Mouse (Mus musculus) CH12.LX (cell line): ENCODE measurements around the gene Rcan3. TPM values are rescaled to one million over a fixed set of nuclear protein-coding genes. Genes with fewer than 3 reads are reported as not detected.

Source experiments
- DNase-seq: peaks from one replicate; pipeline ENCODE4 v3.0.0-alpha.2; 2013; ENCODE audit errors: extremely low read depth
- H3K27ac ChIP-seq: 2 replicates; pipeline ENCODE4 v1.5.1; 2012; ENCODE audit warnings: low read depth, mild to moderate bottlenecking, control low read depth, moderate library complexity; ENCODE audit not compliant: insufficient read depth
- H3K27me3 ChIP-seq: replicated peaks from 2 replicates; pipeline ENCODE3; 2012; ENCODE audit warnings: inconsistent platforms
- H3K36me3 ChIP-seq, 2 experiments: replicated peaks in 1 of 2; 2 replicates each; pipeline versions ENCODE3 to v1.6.1; 2012; ENCODE audit warnings: inconsistent platforms in 1 of 2, low read length in 1 of 2, mild to moderate bottlenecking in 1 of 2, mixed read lengths in 1 of 2, moderate library complexity in 1 of 2; ENCODE audit not compliant: control insufficient read depth in 1 of 2, insufficient read depth in 1 of 2
- H3K4me1 ChIP-seq, 2 experiments: 2 replicates each; pipeline ENCODE4 v1.6.1; 2012; ENCODE audit warnings: inconsistent platforms in 1 of 2, moderate library complexity in 1 of 2; ENCODE audit not compliant: insufficient read depth in 2 of 2, control insufficient read depth in 1 of 2
- H3K4me2 ChIP-seq: 2 replicates; pipeline ENCODE4 v1.6.1; 2012; ENCODE audit warnings: low read depth, mild to moderate bottlenecking, control low read depth; ENCODE audit not compliant: poor library complexity, insufficient read depth, severe bottlenecking
- H3K4me3 ChIP-seq, 3 experiments: fragments of 150-350 bp in 1 of 3; sonication (generic) in 1 of 3; replicated peaks in 1 of 3; 2 replicates each; pipeline versions ENCODE3 to v1.5.1; 2011 to 2012; ENCODE audit warnings: low read depth in 2 of 3, low read length in 2 of 3, mild to moderate bottlenecking in 2 of 3, moderate library complexity in 2 of 3, control low read depth in 1 of 3, improper control_type of control experiment in 1 of 3, inconsistent platforms in 1 of 3, mixed read lengths in 1 of 3; ENCODE audit not compliant: poor library complexity in 1 of 3
- H3K79me2 ChIP-seq: replicated peaks from 2 replicates; pipeline ENCODE4 v1.6.1; 2012; ENCODE audit warnings: mild to moderate bottlenecking, moderate library complexity; ENCODE audit not compliant: control insufficient read depth, poor library complexity, insufficient read depth, severe bottlenecking; ENCODE audit errors: extremely low read depth
- H3K9ac ChIP-seq: 2 replicates; pipeline ENCODE4 v1.6.1; 2012; ENCODE audit warnings: low read depth, mild to moderate bottlenecking, control low read depth, moderate library complexity; ENCODE audit not compliant: insufficient read depth
- H3K9me3 ChIP-seq: replicated peaks from 2 replicates; pipeline ENCODE3; 2012; ENCODE audit warnings: low read length, inconsistent platforms, mixed read lengths
- CHD2 ChIP-seq: IDR thresholded peaks from 2 replicates; pipeline ENCODE4 v1.6.1; 2011; ENCODE audit warnings: low read length, improper control_type of control experiment
- CTCF ChIP-seq, 2 experiments: IDR thresholded peaks in 1 of 2; conservative IDR thresholded peaks in 1 of 2; 2 replicates each; pipeline ENCODE4 v1.5.1; 2011 to 2012; ENCODE audit warnings: low read depth in 2 of 2, low read length in 2 of 2, improper control_type of control experiment in 1 of 2, inconsistent platforms in 1 of 2, mild to moderate bottlenecking in 1 of 2, moderate library complexity in 1 of 2
- E2F4 ChIP-seq: IDR thresholded peaks from 2 replicates; pipeline ENCODE4 v1.6.1; 2011; ENCODE audit warnings: low read depth, low read length, improper control_type of control experiment; ENCODE audit not compliant: insufficient replicate concordance
- ELF1 ChIP-seq: IDR thresholded peaks from 2 replicates; pipeline ENCODE4 v1.6.1; 2014; ENCODE audit warnings: low read depth, mild to moderate bottlenecking, inconsistent platforms, low read length, improper control_type of control experiment
- ETS1 ChIP-seq: conservative IDR thresholded peaks from 2 replicates; pipeline ENCODE4 v1.6.1; 2012; ENCODE audit warnings: low read depth, mild to moderate bottlenecking, inconsistent platforms, low read length, improper control_type of control experiment, moderate library complexity
- HCFC1 ChIP-seq: IDR thresholded peaks from 2 replicates; pipeline ENCODE4 v1.6.1; 2012; ENCODE audit warnings: low read depth, mild to moderate bottlenecking, inconsistent platforms, low read length, improper control_type of control experiment
- JUND ChIP-seq: conservative IDR thresholded peaks from 2 replicates; pipeline ENCODE4 v1.6.1; 2011; ENCODE audit warnings: low read depth, low read length, improper control_type of control experiment
- KAT2A ChIP-seq: IDR thresholded peaks from 2 replicates; pipeline ENCODE4 v1.6.1; 2012; ENCODE audit warnings: low read length, improper control_type of control experiment, inconsistent platforms; ENCODE audit not compliant: insufficient replicate concordance
- MAX ChIP-seq: IDR thresholded peaks from 2 replicates; pipeline ENCODE4 v1.6.1; 2011; ENCODE audit warnings: low read length, improper control_type of control experiment
- NELFE ChIP-seq: IDR thresholded peaks from 2 replicates; pipeline ENCODE4 v1.6.1; 2011; ENCODE audit warnings: low read depth, low read length, improper control_type of control experiment
- NRF1 ChIP-seq: IDR thresholded peaks from 2 replicates; pipeline ENCODE4 v1.6.1; 2014; ENCODE audit warnings: low read depth, mild to moderate bottlenecking, inconsistent platforms, low read length, improper control_type of control experiment, moderate library complexity
- PAX5 ChIP-seq: IDR thresholded peaks from 2 replicates; pipeline ENCODE4 v1.6.1; 2012; ENCODE audit warnings: low read length, inconsistent platforms, mixed read lengths
- POLR2A ChIP-seq: IDR thresholded peaks from 2 replicates; pipeline ENCODE4 v1.6.1; 2011; ENCODE audit warnings: low read depth, mild to moderate bottlenecking, improper control_type of control experiment, low read length
- RAD21 ChIP-seq: IDR thresholded peaks from 2 replicates; pipeline ENCODE4 v1.6.1; 2011; ENCODE audit warnings: low read depth, mild to moderate bottlenecking, low read length, improper control_type of control experiment, moderate library complexity
- RCOR1 ChIP-seq: conservative IDR thresholded peaks from 2 replicates; pipeline ENCODE4 v1.6.1; 2012; ENCODE audit warnings: low read depth, mild to moderate bottlenecking, inconsistent platforms, low read length, improper control_type of control experiment
- SIN3A ChIP-seq: IDR thresholded peaks from 2 replicates; pipeline ENCODE4 v1.6.1; 2012; ENCODE audit warnings: low read length, improper control_type of control experiment, inconsistent platforms
- SMC3 ChIP-seq: IDR thresholded peaks from 2 replicates; pipeline ENCODE4 v1.6.1; 2011; ENCODE audit warnings: low read depth, low read length, improper control_type of control experiment
- TBP ChIP-seq: conservative IDR thresholded peaks from 2 replicates; pipeline ENCODE4 v1.6.1; 2011; ENCODE audit warnings: low read depth, low read length, improper control_type of control experiment
- UBTF ChIP-seq: IDR thresholded peaks from 2 replicates; pipeline ENCODE4 v1.6.1; 2012; ENCODE audit warnings: low read depth, mild to moderate bottlenecking, inconsistent platforms, low read length, improper control_type of control experiment, moderate library complexity
- USF2 ChIP-seq: conservative IDR thresholded peaks from 2 replicates; pipeline ENCODE4 v1.6.1; 2011; ENCODE audit warnings: low read depth, low read length, improper control_type of control experiment
- ZKSCAN1 ChIP-seq: IDR thresholded peaks from 2 replicates; pipeline ENCODE4 v1.6.1; 2012; ENCODE audit warnings: low read depth, inconsistent platforms, low read length, improper control_type of control experiment, borderline replicate concordance
- dilution Hi-C: fragments of 300-500 bp; cut with MboI; formaldehyde crosslinking; loops from 2 replicates; pipeline ENCODE4 v1.14.3; 2020; ENCODE audit warnings: low sequenced_read_pairs; ENCODE audit not compliant: extremely low pct_unique_long_range_greater_than_20kb, extremely low pct_ligation_motif_present
- in situ Hi-C: fragments of 300-500 bp; cut with MboI; formaldehyde crosslinking; loops from 3 replicates; pipeline ENCODE4 v1.14.3; 2019; ENCODE audit warnings: low sequenced_read_pairs, low pct_ligation_motif_present, low pct_unique_long_range_greater_than_20kb, mixed read lengths
- polyA plus RNA-seq: library from polyadenylated mRNA; unstranded; fragments of >175 nt; gene quantifications from 2 replicates; pipeline ENCODE4 v1.2.1, GENCODE M21; 2012; ENCODE audit warnings: low read depth; ENCODE audit not compliant: insufficient read length
- total RNA-seq, 2 experiments: library from RNA; depleted of rRNA; stranded (reverse); fragments of 300-350 nt in 1 of 2; fragments of >200 nt in 1 of 2; gene quantifications; 2 replicates each; pipeline ENCODE4 v1.2.3; 2012 to 2014

Rcan3 gene
- total and polyA plus RNA-seq, 3 experiments: 2.5 to 4.2 (median 3.0) TPM

- Histone ChIP-seq H3K79me2 (no peaks in the 10 kb centered on the region), H3K27me3 (peaks cover 3% of the 10 kb centered on the region), H3K27ac (no peak overlapping the region), H3K4me2 (no peak overlapping the region), H3K9ac (no peak overlapping the region), H3K9me3 (no peaks in the 10 kb centered on the region), H3K4me3 (no peak overlapping the region), H3K36me3 (no peaks in the 10 kb centered on the region), H3K4me1 (peaks cover 0 to 35% of the 10 kb centered on the region in 2 experiments; a peak in 2 of 4 replicates)
- DNase-seq: peak; percentile 32
- TF ChIP-seq KAT2A (no peak), ELF1 (0 out of 2 replicates have a peak, but pooled peaks have one; percentile 25)
- dilution Hi-C loops (no loop called here), in situ Hi-C loops (no loop called here)
Measured at GRCm38 (mm10) chr4:135437924-135438323, 4.3 kb upstream of the Rcan3 start.

GRCm38 (mm10) chr4:135436291-135436690 lies 2.6 kb upstream of the Rcan3 start:
- Histone ChIP-seq H3K36me3 (no peaks in the 10 kb centered on the region), H3K9ac (no peak overlapping the region), H3K27me3 (peaks cover 3% of the 10 kb centered on the region), H3K4me1 (peaks cover 0 to 36% of the 10 kb centered on the region in 2 experiments; a peak in 2 of 4 replicates), H3K27ac (no peak overlapping the region), H3K9me3 (no peaks in the 10 kb centered on the region), H3K79me2 (no peaks in the 10 kb centered on the region), H3K4me3 (no peak overlapping the region), H3K4me2 (no peak overlapping the region)
- no peak for DNase-seq
- in situ Hi-C loops (no loop called here), dilution Hi-C loops (no loop called here)
- TF ChIP-seq RCOR1: no peak
- TF ChIP-seq NRF1: no peak
- TF ChIP-seq E2F4: no peak
- no peak for TF ChIP-seq TBP
- no peak for TF ChIP-seq ZKSCAN1
- TF ChIP-seq JUND: no peak
- TF ChIP-seq USF2: no peak

- Histone ChIP-seq H3K4me2 (peak overlapping the region; percentile 58), H3K36me3 (no peaks in the 10 kb centered on the region), H3K27ac (no peak overlapping the region), H3K79me2 (no peaks in the 10 kb centered on the region), H3K4me3 (peak overlapping the region; percentile 53 to 57 (median 54)), H3K27me3 (peaks cover 3% of the 10 kb centered on the region), H3K9me3 (no peaks in the 10 kb centered on the region), H3K9ac (peak overlapping the region; percentile 53), H3K4me1 (peaks cover 0 to 35% of the 10 kb centered on the region in 2 experiments; a peak in 2 of 4 replicates)
- TF ChIP-seq ETS1 (no peak), UBTF (no peak), JUND (no peak), SMC3 (no peak), RCOR1 (no peak), SIN3A (no peak), PAX5 (no peak), MAX (no peak), HCFC1 (no peak), RAD21 (no peak), NELFE (no peak), POLR2A (no peak), CHD2 (no peak), CTCF (conservative IDR thresholded peaks at IDR 0.05 in 1 of 2, IDR thresholded peaks at IDR 0.05 in 1 of 2; ENCODE audit: low read depth in 2 of 2, low read length in 2 of 2) (no peak)
- in situ Hi-C loops: no loop called here
- dilution Hi-C loops: no loop called here
- no peak for DNase-seq
Measured at GRCm38 (mm10) chr4:135434395-135434789, 739 bp upstream of the Rcan3 start.
